Mouse (Mus musculus): Measurements from ENCODE around the gene Blcap. TPM values are rescaled to one million over a fixed set of nuclear protein-coding genes. Genes with fewer than 3 reads are reported as not detected.

Blcap gene
- total RNA-seq, 4 experiments from 2014 or later = 28.7 to 37.0 (median 33.3) TPM

DNA sequence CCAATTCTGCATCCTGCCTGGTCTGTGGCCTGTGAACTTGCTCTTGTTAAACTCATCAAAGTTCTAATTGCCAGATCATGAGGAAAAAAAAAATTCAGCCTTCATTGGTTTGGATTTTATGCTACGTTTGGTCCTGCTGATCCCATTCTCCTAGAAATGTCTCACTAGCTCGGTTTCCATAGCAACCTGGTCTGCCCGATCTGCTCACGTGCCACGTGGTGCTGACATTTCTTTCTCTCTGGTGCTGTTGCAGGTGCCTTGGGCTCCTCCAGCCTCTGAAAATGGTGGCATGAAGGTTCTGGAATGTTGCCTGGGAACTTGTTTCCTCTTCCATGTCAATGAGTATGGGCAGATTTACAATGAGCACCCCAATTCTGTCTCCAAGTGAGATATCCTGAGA, 50.6 kb downstream of the Blcap start:
- DNase-seq (ENCODE audit: low spot score in 2 of 2) = no peak

DNA sequence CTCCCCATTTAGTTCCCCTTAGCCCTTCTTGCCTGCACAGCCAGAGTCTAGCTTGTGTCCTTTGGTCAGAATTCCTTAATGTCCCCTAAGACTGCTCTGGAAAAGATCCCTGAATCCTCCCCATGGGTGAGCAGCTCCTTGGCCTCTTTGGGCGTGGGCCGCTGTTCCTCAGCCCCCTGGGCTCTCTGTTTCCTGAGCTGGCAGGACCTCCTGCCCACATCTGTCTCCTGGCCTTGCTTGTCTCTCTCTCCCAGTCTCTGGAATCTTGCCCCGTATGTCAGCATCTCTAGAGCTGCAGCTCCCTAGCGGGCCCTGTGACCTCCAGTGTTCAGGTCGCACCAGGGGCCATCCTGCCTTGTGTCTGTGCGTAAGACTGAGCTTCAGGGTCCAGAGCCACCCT, 51.6 kb downstream of the Blcap start:
- DNase-seq (ENCODE audit: low spot score in 2 of 2) = peak in 1 of 2 experiments; percentile 9

DNA sequence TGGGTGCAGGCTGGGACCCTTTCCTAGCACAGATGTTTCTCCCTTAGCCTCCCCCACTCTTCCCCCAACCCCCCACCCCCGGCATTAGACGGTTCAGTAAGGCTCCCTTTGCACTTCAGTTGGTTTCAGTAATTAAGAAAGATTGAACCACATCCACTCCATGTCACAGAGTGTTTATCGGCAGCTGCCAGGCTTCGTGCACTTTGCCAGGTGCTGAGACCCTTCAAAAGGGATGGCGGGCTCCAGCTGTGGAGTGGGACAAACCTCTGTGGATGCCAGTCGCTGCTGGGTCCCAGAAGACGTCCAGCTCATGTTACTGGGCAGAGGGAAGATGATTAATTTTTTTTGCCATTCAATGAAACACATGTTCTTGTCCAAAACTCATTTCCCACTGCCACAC, 52.6 kb downstream of the Blcap start:
- no peak for DNase-seq (ENCODE audit: low spot score in 2 of 2)

DNA sequence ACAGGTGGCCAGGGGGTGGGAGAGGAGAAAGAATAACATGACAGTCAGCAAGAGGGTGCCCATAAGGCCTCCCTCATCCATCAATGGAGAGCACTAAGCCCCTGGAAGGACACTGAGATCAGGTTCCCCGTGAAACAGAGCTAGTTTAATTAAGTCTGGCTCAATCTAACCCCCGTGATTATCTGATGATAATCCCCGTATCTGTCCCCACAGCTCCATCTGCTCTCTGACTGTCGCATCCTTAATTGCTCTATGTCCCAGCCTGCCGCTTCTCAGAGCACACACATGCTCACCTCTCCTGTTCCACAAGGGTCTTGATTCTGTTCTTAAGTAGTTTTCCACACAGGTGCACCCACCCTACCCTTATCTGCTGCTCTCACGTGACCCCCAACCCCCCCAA, 53.5 kb downstream of the Blcap start:
- no peak for DNase-seq (ENCODE audit: low spot score in 2 of 2)

DNA sequence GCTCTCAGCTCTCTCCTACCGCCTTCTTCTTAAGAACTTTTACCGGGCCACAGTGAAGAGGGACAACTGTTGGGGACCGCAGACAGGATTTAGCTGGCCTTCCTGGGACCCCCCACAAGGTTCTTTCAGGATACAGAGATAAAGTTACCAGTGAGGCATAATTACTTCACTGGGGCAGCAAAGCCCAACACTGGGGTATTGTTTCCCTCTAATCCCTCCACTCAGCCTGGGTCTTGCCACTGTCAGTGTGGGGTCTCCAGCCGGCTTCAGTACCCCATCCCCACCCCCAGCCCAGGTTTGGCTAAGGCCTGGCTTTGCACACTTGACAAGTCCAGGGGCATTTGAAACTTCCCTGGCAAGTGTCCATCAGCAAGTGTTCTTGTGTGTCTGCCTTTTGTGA, 56.7 kb downstream of the Blcap start:
- no peak for DNase-seq (ENCODE audit: low spot score in 2 of 2)

DNA sequence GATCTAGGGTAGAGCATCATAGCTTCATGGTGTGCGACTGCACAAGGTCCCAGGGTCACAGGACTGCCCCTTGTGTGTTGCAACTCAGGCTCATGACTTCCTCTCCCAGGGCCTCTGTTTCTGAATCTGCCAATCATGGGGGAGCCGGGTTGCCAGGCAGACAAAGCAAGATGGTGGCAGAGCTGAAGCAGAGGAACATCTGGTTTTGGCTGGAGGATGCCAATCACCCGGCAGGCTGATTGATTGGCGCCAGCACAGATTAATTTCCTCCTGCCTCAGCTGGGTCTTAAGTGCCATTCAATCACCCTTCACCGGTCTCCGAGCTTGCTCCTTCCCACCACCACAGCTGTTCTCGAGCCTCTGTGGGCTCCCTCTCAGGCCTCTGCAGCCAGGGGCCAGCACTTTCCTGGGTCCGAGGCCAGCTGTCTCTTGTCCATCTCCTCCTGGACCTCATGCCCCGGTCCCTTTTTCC, 57.3 kb downstream of the Blcap start:
- no peak for DNase-seq (ENCODE audit: low spot score in 2 of 2)

DNA sequence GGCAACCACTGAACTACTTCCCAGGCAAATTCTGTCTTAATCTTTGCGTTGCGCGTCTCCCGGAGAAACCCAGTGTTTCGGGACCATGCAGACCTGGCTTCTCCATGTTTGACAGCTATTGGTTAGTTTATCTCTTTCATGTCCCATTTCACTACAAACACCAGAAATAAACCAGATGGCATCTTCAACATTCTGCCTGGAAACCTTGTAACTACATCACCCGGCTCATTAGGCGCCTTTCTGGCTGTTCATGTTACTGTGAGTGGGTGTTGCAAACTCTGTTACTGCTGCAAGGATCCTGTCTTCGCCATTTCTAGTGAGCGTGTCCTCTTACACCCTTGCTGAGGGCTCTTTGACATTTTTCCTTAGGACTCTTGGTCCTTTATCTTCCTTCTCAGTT, 58.2 kb downstream of the Blcap start:
- no peak for DNase-seq (ENCODE audit: low spot score in 2 of 2)

DNA sequence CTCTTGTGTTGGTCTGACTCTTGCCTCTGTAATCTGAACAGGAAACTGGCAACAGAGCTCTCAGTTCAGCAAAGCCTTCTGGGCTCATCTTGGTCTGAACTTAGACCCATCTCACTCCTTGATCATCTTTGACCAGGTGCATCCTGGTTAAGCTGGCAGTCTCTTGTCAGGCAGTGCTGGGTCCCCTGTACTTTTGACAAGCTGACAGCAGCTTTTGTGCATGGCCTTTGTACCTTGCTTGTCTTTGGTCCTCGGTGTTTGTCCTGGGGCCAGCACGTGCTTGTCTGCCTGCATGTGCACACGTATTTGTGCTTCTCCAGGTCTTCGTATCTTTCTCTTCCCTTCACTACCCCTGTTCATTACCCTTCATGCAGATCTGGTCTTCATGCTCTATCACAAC, 61.0 kb downstream of the Blcap start:
- DNase-seq (ENCODE audit: low spot score in 2 of 2) = no peak

DNA sequence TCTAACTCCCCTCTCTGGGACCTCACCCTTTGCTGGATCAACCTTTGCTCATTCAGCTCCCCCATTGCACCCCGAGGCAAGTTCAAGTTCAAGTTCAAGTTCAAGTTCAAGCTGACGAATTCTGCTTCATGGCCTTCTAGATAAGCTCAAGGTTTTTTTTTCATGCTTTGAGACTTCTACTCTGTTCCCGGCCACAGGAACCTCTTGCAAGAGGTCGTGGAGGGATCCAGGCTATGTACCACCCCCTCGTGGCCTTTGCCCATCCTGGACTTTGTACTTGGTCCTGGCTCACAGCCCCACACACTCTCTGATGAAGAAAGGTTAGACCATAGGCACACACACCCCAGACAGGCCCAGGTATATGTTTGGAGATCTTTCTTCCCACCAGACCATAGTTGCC, 61.9 kb downstream of the Blcap start:
- DNase-seq (ENCODE audit: low spot score in 2 of 2) = no peak

DNA sequence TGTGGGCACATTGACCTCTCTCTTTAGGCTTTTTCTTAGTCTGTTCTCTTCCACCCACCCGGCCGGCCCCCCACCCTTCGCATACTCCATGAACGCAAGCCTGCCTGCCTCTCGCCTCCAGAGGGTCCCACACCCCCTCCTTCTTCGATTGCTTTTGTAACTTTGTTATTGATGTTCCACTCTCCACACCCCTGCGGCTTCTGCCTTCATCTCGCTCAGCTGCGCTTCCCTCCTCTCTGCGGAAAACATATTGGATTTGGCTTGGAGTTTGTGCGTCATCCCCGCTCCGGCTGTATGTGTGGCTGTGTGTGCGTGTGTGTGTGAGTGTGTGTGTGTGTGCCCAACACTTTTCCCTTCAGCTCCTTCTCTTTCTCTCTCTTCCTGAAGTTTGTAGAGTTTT, 64.3 kb downstream of the Blcap start:
- DNase-seq (ENCODE audit: low spot score in 2 of 2) = no peak

Small RNA genes within 50 kb of the gene (microRNA-seq; reads per million reads assigned to microRNA genes)
- not detected for gene Gm23134

Other genes starting within 250 kb of the Blcap start
- gene Ghrh, start 223.8 kb downstream of the Blcap start, total RNA-seq (2022) = not detected
- 10 to 100 TPM; 16.4 to 18.4 (median 17.4) TPM for gene Manbal, start 203.7 kb downstream of the Blcap start, total RNA-seq (2022)
- gene Src, start 152.8 kb downstream of the Blcap start, total RNA-seq (2022) = 1 to 10 TPM; 1.3 to 2.3 (median 1.7) TPM
- 10 to 100 TPM in 1 of 4 experiments, 1 to 10 TPM in 2, under 1 TPM in 1; 0.87 to 26.8 (median 3.5) TPM for gene Nnat, start 11.2 kb downstream of the Blcap start, total RNA-seq (2022)
- gene Ctnnbl1, start 166.1 kb upstream of the Blcap start, total RNA-seq (2022) = 10 to 100 TPM in 3 of 4 experiments, 1 to 10 TPM in 1; 9.3 to 12.8 (median 11.1) TPM

All from gastrocnemius, adult 8-10 months (tissue).